Mouse (Mus musculus) liver, adult 2 months (tissue): Measurements from ENCODE around the gene Prss57.

Source experiments
- CTCF ChIP-seq: fragments of 200-500 bp; IDR thresholded peaks from 2 replicates; pipeline ENCODE4 v1.5.1; 2011; ENCODE audit warnings: low read depth, low read length, control low read depth
- POLR2A ChIP-seq: fragments of 200-500 bp; IDR thresholded peaks from 2 replicates; pipeline ENCODE4 v1.6.1; 2011; ENCODE audit warnings: low read length, control low read depth; ENCODE audit not compliant: insufficient read depth; ENCODE audit errors: extremely low read depth

DNA sequence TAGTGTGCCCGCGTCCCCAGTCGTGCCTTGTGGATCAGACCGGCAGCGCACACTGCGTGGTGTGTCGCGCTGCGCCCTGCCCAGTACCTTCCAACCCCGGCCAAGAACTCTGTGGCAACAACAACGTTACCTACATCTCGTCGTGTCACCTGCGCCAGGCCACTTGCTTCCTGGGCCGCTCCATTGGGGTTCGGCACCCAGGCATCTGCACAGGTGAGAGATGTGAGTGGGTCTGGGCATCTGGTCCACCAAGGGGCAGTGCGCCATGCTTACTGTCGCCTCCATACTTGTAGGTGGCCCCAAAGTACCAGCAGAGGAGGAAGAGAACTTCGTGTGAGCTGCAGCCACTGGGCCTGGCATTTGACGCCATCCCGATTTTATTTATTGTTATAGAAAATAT is 9.6 kb downstream of the Prss57 start:
- TF ChIP-seq CTCF (no peak), POLR2A (no peak)
